Mouse (Mus musculus): ENCODE data around the gene Elovl3.

The Elovl3 gene

GRCm38 (mm10) chr19:46099561-46099960 lies 32.1 kb upstream of the Elovl3 start:
- H3K9me3 ChIP-seq (ENCODE audit: low read length): peaks cover 23% of the 10 kb centered on the region
- no peaks in the 10 kb centered on the region for H3K36me3 ChIP-seq (ENCODE audit: insufficient read depth, low read length)
- H3K4me3 ChIP-seq (replicated peaks; ENCODE audit: low read length): no peak overlapping the region
- TF ChIP-seq NANOG (IDR thresholded peaks at IDR 0.05; ENCODE audit: borderline replicate concordance, low read length): no peak
- no peak for TF ChIP-seq CTCF (conservative IDR thresholded peaks at IDR 0.05; ENCODE audit: low read length)
- H3K4me1 ChIP-seq (replicated peaks; ENCODE audit: low read depth, low read length): no peaks in the 10 kb centered on the region
- H3K27me3 ChIP-seq (ENCODE audit: insufficient read depth, low read length): no peaks in the 10 kb centered on the region

GRCm38 (mm10) chr19:46103437-46104186 lies 28.1 kb upstream of the Elovl3 start:
- no peaks in the 10 kb centered on the region for H3K36me3 ChIP-seq (ENCODE audit: insufficient read depth, low read length)
- H3K4me1 ChIP-seq (replicated peaks; ENCODE audit: low read depth, low read length): peaks cover 6% of the 10 kb centered on the region
- H3K9me3 ChIP-seq (ENCODE audit: low read length): peaks cover 20% of the 10 kb centered on the region
- H3K4me3 ChIP-seq (replicated peaks; ENCODE audit: low read length): no peak overlapping the region
- TF ChIP-seq CTCF (conservative IDR thresholded peaks at IDR 0.05; ENCODE audit: low read length) (no peak), NANOG (IDR thresholded peaks at IDR 0.05; ENCODE audit: borderline replicate concordance, low read length) (no peak), POU5F1 (IDR thresholded peaks at IDR 0.05; ENCODE audit: borderline replicate concordance, low read length) (no peak)
- H3K27me3 ChIP-seq (ENCODE audit: insufficient read depth, low read length): no peaks in the 10 kb centered on the region

GRCm38 (mm10) chr19:46104187-46104557 lies 27.5 kb upstream of the Elovl3 start:
- Histone ChIP-seq H3K4me3 (replicated peaks; ENCODE audit: low read length) (no peak overlapping the region), H3K36me3 (ENCODE audit: insufficient read depth, low read length) (no peaks in the 10 kb centered on the region), H3K27me3 (ENCODE audit: insufficient read depth, low read length) (no peaks in the 10 kb centered on the region), H3K9me3 (ENCODE audit: low read length) (peaks cover 16% of the 10 kb centered on the region), H3K4me1 (replicated peaks; ENCODE audit: low read depth, low read length) (peaks cover 10% of the 10 kb centered on the region)
- no peak for TF ChIP-seq CTCF (conservative IDR thresholded peaks at IDR 0.05; ENCODE audit: low read length)
- no peak for TF ChIP-seq POU5F1 (IDR thresholded peaks at IDR 0.05; ENCODE audit: borderline replicate concordance, low read length)
- TF ChIP-seq NANOG (IDR thresholded peaks at IDR 0.05; ENCODE audit: borderline replicate concordance, low read length): no peak

- H3K4me3 ChIP-seq (replicated peaks; ENCODE audit: low read length): no peak overlapping the region
- no peaks in the 10 kb centered on the region for H3K27me3 ChIP-seq (ENCODE audit: insufficient read depth, low read length)
- H3K36me3 ChIP-seq (ENCODE audit: insufficient read depth, low read length): no peaks in the 10 kb centered on the region
- H3K4me1 ChIP-seq (replicated peaks; ENCODE audit: low read depth, low read length): peaks cover 10% of the 10 kb centered on the region
- H3K9me3 ChIP-seq (ENCODE audit: low read length): no peaks in the 10 kb centered on the region
- TF ChIP-seq POU5F1 (IDR thresholded peaks at IDR 0.05; ENCODE audit: borderline replicate concordance, low read length) (no peak), CTCF (conservative IDR thresholded peaks at IDR 0.05; ENCODE audit: low read length) (no peak), NANOG (IDR thresholded peaks at IDR 0.05; ENCODE audit: borderline replicate concordance, low read length) (no peak)
Measured at GRCm38 (mm10) chr19:46110214-46110613, 21.5 kb upstream of the Elovl3 start.

GRCm38 (mm10) chr19:46110781-46111180 lies 20.9 kb upstream of the Elovl3 start:
- Histone ChIP-seq H3K27me3 (ENCODE audit: insufficient read depth, low read length) (no peaks in the 10 kb centered on the region), H3K4me3 (replicated peaks; ENCODE audit: low read length) (no peak overlapping the region), H3K9me3 (ENCODE audit: low read length) (no peaks in the 10 kb centered on the region), H3K36me3 (ENCODE audit: insufficient read depth, low read length) (no peaks in the 10 kb centered on the region), H3K4me1 (replicated peaks; ENCODE audit: low read depth, low read length) (peaks cover 10% of the 10 kb centered on the region)
- TF ChIP-seq NANOG (IDR thresholded peaks at IDR 0.05; ENCODE audit: borderline replicate concordance, low read length): no peak
- no peak for TF ChIP-seq POU5F1 (IDR thresholded peaks at IDR 0.05; ENCODE audit: borderline replicate concordance, low read length)
- TF ChIP-seq CTCF (conservative IDR thresholded peaks at IDR 0.05; ENCODE audit: low read length): no peak

- TF ChIP-seq CTCF (conservative IDR thresholded peaks at IDR 0.05; ENCODE audit: low read length) (no peak), POU5F1 (IDR thresholded peaks at IDR 0.05; ENCODE audit: borderline replicate concordance, low read length) (no peak), NANOG (IDR thresholded peaks at IDR 0.05; ENCODE audit: borderline replicate concordance, low read length) (no peak)
- no peaks in the 10 kb centered on the region for H3K36me3 ChIP-seq (ENCODE audit: insufficient read depth, low read length)
- H3K27me3 ChIP-seq (ENCODE audit: insufficient read depth, low read length): no peaks in the 10 kb centered on the region
- no peaks in the 10 kb centered on the region for H3K9me3 ChIP-seq (ENCODE audit: low read length)
- H3K4me1 ChIP-seq (replicated peaks; ENCODE audit: low read depth, low read length): no peaks in the 10 kb centered on the region; the same call in 1 of the 2 replicates
- no peak overlapping the region for H3K4me3 ChIP-seq (replicated peaks; ENCODE audit: low read length)
Measured at GRCm38 (mm10) chr19:46114617-46115016, 17.1 kb upstream of the Elovl3 start.

- no peak for TF ChIP-seq POU5F1 (IDR thresholded peaks at IDR 0.05; ENCODE audit: borderline replicate concordance, low read length)
- TF ChIP-seq NANOG (IDR thresholded peaks at IDR 0.05; ENCODE audit: borderline replicate concordance, low read length): no peak
- no peak for TF ChIP-seq CTCF (conservative IDR thresholded peaks at IDR 0.05; ENCODE audit: low read length)
- Histone ChIP-seq H3K4me3 (replicated peaks; ENCODE audit: low read length) (no peak overlapping the region), H3K36me3 (ENCODE audit: insufficient read depth, low read length) (no peaks in the 10 kb centered on the region), H3K9me3 (ENCODE audit: low read length) (no peaks in the 10 kb centered on the region), H3K4me1 (replicated peaks; ENCODE audit: low read depth, low read length) (no peaks in the 10 kb centered on the region), H3K27me3 (ENCODE audit: insufficient read depth, low read length) (no peaks in the 10 kb centered on the region)
Measured at GRCm38 (mm10) chr19:46119458-46119857, 12.2 kb upstream of the Elovl3 start.

GRCm38 (mm10) chr19:46120872-46121271 lies 10.8 kb upstream of the Elovl3 start:
- H3K4me3 ChIP-seq (replicated peaks; ENCODE audit: low read length): no peak overlapping the region
- no peaks in the 10 kb centered on the region for H3K4me1 ChIP-seq (replicated peaks; ENCODE audit: low read depth, low read length)
- no peaks in the 10 kb centered on the region for H3K27me3 ChIP-seq (ENCODE audit: insufficient read depth, low read length)
- no peak for TF ChIP-seq NANOG (IDR thresholded peaks at IDR 0.05; ENCODE audit: borderline replicate concordance, low read length)
- TF ChIP-seq CTCF (conservative IDR thresholded peaks at IDR 0.05; ENCODE audit: low read length): no peak
- no peak for TF ChIP-seq POU5F1 (IDR thresholded peaks at IDR 0.05; ENCODE audit: borderline replicate concordance, low read length)
- no peaks in the 10 kb centered on the region for H3K9me3 ChIP-seq (ENCODE audit: low read length)
- H3K36me3 ChIP-seq (ENCODE audit: insufficient read depth, low read length): no peaks in the 10 kb centered on the region

- H3K4me3 ChIP-seq (replicated peaks; ENCODE audit: low read length): no peak overlapping the region
- H3K9me3 ChIP-seq (ENCODE audit: low read length): no peaks in the 10 kb centered on the region
- H3K36me3 ChIP-seq (ENCODE audit: insufficient read depth, low read length): no peaks in the 10 kb centered on the region
- H3K4me1 ChIP-seq (replicated peaks; ENCODE audit: low read depth, low read length): no peaks in the 10 kb centered on the region
- H3K27me3 ChIP-seq (ENCODE audit: insufficient read depth, low read length): 0 out of 2 replicates have a peak, but pooled peaks cover 8% of the 10 kb centered on the region
- no peak for TF ChIP-seq NANOG (IDR thresholded peaks at IDR 0.05; ENCODE audit: borderline replicate concordance, low read length)
- no peak for TF ChIP-seq CTCF (conservative IDR thresholded peaks at IDR 0.05; ENCODE audit: low read length)
- TF ChIP-seq POU5F1 (IDR thresholded peaks at IDR 0.05; ENCODE audit: borderline replicate concordance, low read length): no peak
Measured at GRCm38 (mm10) chr19:46123876-46124275, 7.8 kb upstream of the Elovl3 start.

Measured in E14TG2a.4 (cell line).